Mouse (Mus musculus) myocyte (in vitro differentiated cells): ENCODE results near the gene Zmat3. TPM values are rescaled to one million over a fixed set of nuclear protein-coding genes. Genes with fewer than 3 reads are reported as not detected.

ENCODE experiments used
- H3K27me3 ChIP-seq: one replicate; pipeline ENCODE4 v1.6.1; 2011; ENCODE audit not compliant: control insufficient read depth, insufficient read depth, insufficient read length
- H3K36me3 ChIP-seq: one replicate; pipeline ENCODE4 v1.6.1; 2011; ENCODE audit not compliant: control insufficient read depth, insufficient read depth
- H3K4me2 ChIP-seq: one replicate; pipeline ENCODE4 v1.6.1; 2011; ENCODE audit warnings: low read depth, control low read depth
- H3K4me3 ChIP-seq: one replicate; pipeline ENCODE4 v1.5.1; 2011; ENCODE audit warnings: mild to moderate bottlenecking, control low read depth, moderate library complexity
- H3K79me2 ChIP-seq: one replicate; pipeline ENCODE4 v1.6.1; 2011; ENCODE audit not compliant: control insufficient read depth, insufficient read depth
- H3ac ChIP-seq: one replicate; pipeline ENCODE4 v1.6.1; 2011; ENCODE audit not compliant: control insufficient read depth, insufficient read length
- CEBPB ChIP-seq: IDR thresholded peaks from 2 replicates; pipeline ENCODE4 v1.6.1; 2011; ENCODE audit warnings: mild to moderate bottlenecking, moderate library complexity; ENCODE audit not compliant: poor library complexity, insufficient read depth, severe bottlenecking
- E2F4 ChIP-seq: IDR thresholded peaks from one replicate; pipeline ENCODE4 v1.6.1; 2011; ENCODE audit warnings: mild to moderate bottlenecking, control low read depth, moderate library complexity; ENCODE audit not compliant: insufficient read depth
- MAX ChIP-seq: IDR thresholded peaks from one replicate; pipeline ENCODE4 v1.6.1; 2011; ENCODE audit warnings: low read depth, mild to moderate bottlenecking, control low read depth
- MYOD1 ChIP-seq, 3 experiments: IDR thresholded peaks; one replicate each; pipeline ENCODE4 v1.6.1; 2011; ENCODE audit warnings: control low read depth in 2 of 3, low read depth in 2 of 3, mild to moderate bottlenecking in 2 of 3, moderate library complexity in 1 of 3; ENCODE audit not compliant: insufficient read length in 2 of 3, control insufficient read depth in 1 of 3
- MYOG ChIP-seq, 3 experiments: IDR thresholded peaks; one replicate each; pipeline ENCODE4 v1.6.1; 2011; ENCODE audit warnings: control low read depth in 2 of 3, low read depth in 2 of 3, mild to moderate bottlenecking in 2 of 3; ENCODE audit not compliant: insufficient read length in 2 of 3, control insufficient read depth in 1 of 3, insufficient read depth in 1 of 3
- POLR2A ChIP-seq: IDR thresholded peaks from one replicate; pipeline ENCODE4 v1.6.1; 2011; ENCODE audit warnings: low read depth, mild to moderate bottlenecking, control low read depth, moderate library complexity; ENCODE audit not compliant: insufficient read length
- POLR2AphosphoS2 ChIP-seq: IDR thresholded peaks from one replicate; pipeline ENCODE4 v1.6.1; 2011; ENCODE audit warnings: low read depth, control low read depth; ENCODE audit not compliant: insufficient read length
- REST ChIP-seq: IDR thresholded peaks from one replicate; pipeline ENCODE4 v1.6.1; 2011; ENCODE audit warnings: mild to moderate bottlenecking, control low read depth, moderate library complexity; ENCODE audit not compliant: insufficient read depth, insufficient read length
- SRF ChIP-seq: IDR thresholded peaks from one replicate; pipeline ENCODE4 v1.6.1; 2011; ENCODE audit warnings: low read depth; ENCODE audit not compliant: control insufficient read depth, insufficient read length
- TCF12 ChIP-seq: IDR thresholded peaks from one replicate; pipeline ENCODE4 v1.6.1; 2011; ENCODE audit warnings: mild to moderate bottlenecking, control low read depth; ENCODE audit not compliant: poor library complexity, insufficient read depth, severe bottlenecking
- TCF3 ChIP-seq: IDR thresholded peaks from one replicate; pipeline ENCODE4 v1.6.1; 2011; ENCODE audit warnings: low read depth, control low read depth; ENCODE audit not compliant: insufficient read length
- USF1 ChIP-seq: IDR thresholded peaks from one replicate; pipeline ENCODE4 v1.6.1; 2011; ENCODE audit warnings: low read depth, mild to moderate bottlenecking, control low read depth, moderate library complexity
- polyA plus RNA-seq: library from polyadenylated mRNA; unstranded; fragments of >200 nt; fragmentation: generic; extraction: Trizol; gene quantifications from one replicate; pipeline ENCODE4 v1.2.1, GENCODE M21; 2012; ENCODE audit warnings: missing spikeins

Gene Zmat3
- polyA plus RNA-seq, 1 experiment: 13.0 TPM

GRCm38 (mm10) chr3:32333456-32334086 lies 32.2 kb downstream of the Zmat3 start:
- no peak overlapping the region for H3K4me3 ChIP-seq
- H3K36me3 ChIP-seq: peaks cover 10% of the 10 kb centered on the region
- H3K27me3 ChIP-seq: no peaks in the 10 kb centered on the region
- H3K79me2 ChIP-seq: no peaks in the 10 kb centered on the region
- no peak overlapping the region for H3K4me2 ChIP-seq
- TF ChIP-seq CEBPB (no peak), USF1 (no peak), REST (no peak), POLR2AphosphoS2 (no peak), MYOD1 (IDR thresholded peaks at IDR 0.05; ENCODE audit: control insufficient read depth in 1 of 3, insufficient read length in 2 of 3, low read depth in 2 of 3) (no peak), TCF3 (no peak)
- no peak overlapping the region for H3ac ChIP-seq

- Histone ChIP-seq H3ac (no peak overlapping the region), H3K27me3 (no peaks in the 10 kb centered on the region), H3K79me2 (no peaks in the 10 kb centered on the region), H3K4me2 (no peak overlapping the region), H3K4me3 (no peak overlapping the region), H3K36me3 (no peaks in the 10 kb centered on the region)
- TF ChIP-seq CEBPB: no peak
- no peak for TF ChIP-seq MYOD1 (IDR thresholded peaks at IDR 0.05; ENCODE audit: control insufficient read depth in 1 of 3, insufficient read length in 2 of 3, low read depth in 2 of 3)
- TF ChIP-seq MAX: no peak
- TF ChIP-seq USF1: no peak
- TF ChIP-seq SRF: no peak
- no peak for TF ChIP-seq TCF12
- TF ChIP-seq POLR2AphosphoS2: no peak
These were observed 47.9 kb downstream of the Zmat3 start for GRCm38 (mm10) chr3:32317901-32318416.

GRCm38 (mm10) chr3:32317165-32317900 lies 48.5 kb downstream of the Zmat3 start:
- Histone ChIP-seq H3K4me2 (no peak overlapping the region), H3K4me3 (no peak overlapping the region), H3K36me3 (no peaks in the 10 kb centered on the region), H3K79me2 (no peaks in the 10 kb centered on the region), H3K27me3 (no peaks in the 10 kb centered on the region), H3ac (no peak overlapping the region)
- no peak for TF ChIP-seq TCF3
- no peak for TF ChIP-seq E2F4
- no peak for TF ChIP-seq MYOD1 (IDR thresholded peaks at IDR 0.05; ENCODE audit: control insufficient read depth in 1 of 3, insufficient read length in 2 of 3, low read depth in 2 of 3)
- TF ChIP-seq USF1: no peak
- no peak for TF ChIP-seq SRF
- no peak for TF ChIP-seq MYOG (IDR thresholded peaks at IDR 0.05; ENCODE audit: control insufficient read depth in 1 of 3, insufficient read depth in 1 of 3, insufficient read length in 2 of 3, low read depth in 2 of 3)
- no peak for TF ChIP-seq MAX
- no peak for TF ChIP-seq REST
- TF ChIP-seq CEBPB: no peak
- no peak for TF ChIP-seq TCF12
- no peak for TF ChIP-seq POLR2A

- Histone ChIP-seq H3K36me3 (no peaks in the 10 kb centered on the region), H3K27me3 (no peaks in the 10 kb centered on the region), H3K4me3 (no peak overlapping the region), H3ac (no peak overlapping the region), H3K79me2 (no peaks in the 10 kb centered on the region), H3K4me2 (no peak overlapping the region)
- TF ChIP-seq TCF3 (no peak), CEBPB (no peak), E2F4 (no peak)
These were observed 51.1 kb downstream of the Zmat3 start for GRCm38 (mm10) chr3:32314746-32315145.

GRCm38 (mm10) chr3:32304171-32304570 lies 61.6 kb downstream of the Zmat3 start:
- TF ChIP-seq CEBPB (no peak), USF1 (no peak), TCF12 (no peak)
- H3K79me2 ChIP-seq: no peaks in the 10 kb centered on the region
- H3ac ChIP-seq: no peak overlapping the region
- H3K27me3 ChIP-seq: no peaks in the 10 kb centered on the region
- H3K36me3 ChIP-seq: no peaks in the 10 kb centered on the region
- no peak overlapping the region for H3K4me2 ChIP-seq
- no peak overlapping the region for H3K4me3 ChIP-seq
